Mouse (Mus musculus) common myeloid progenitor, adult 5-6 weeks (primary cell): ENCODE measurements around the gene Gm42688. TPM values are rescaled to one million over a fixed set of nuclear protein-coding genes. Genes with fewer than 3 reads are reported as not detected.

Source experiments
- ATAC-seq: replicated peaks from 2 replicates; pipeline ENCODE4 v1.8.0; 2016; ENCODE audit warnings: low read depth, mild to moderate bottlenecking, moderate TSS enrichment, inconsistent platforms; ENCODE audit not compliant: poor library complexity, severe bottlenecking
- total RNA-seq: library from RNA; stranded (forward); fragments of 200-1000, 187-1606 nt; gene quantifications from 2 replicates; pipeline ENCODE4 v1.2.3, GENCODE M21; 2017

Gm42688 gene
- total RNA-seq, 1 experiment from 2014 or later = 3.1 TPM

DNA sequence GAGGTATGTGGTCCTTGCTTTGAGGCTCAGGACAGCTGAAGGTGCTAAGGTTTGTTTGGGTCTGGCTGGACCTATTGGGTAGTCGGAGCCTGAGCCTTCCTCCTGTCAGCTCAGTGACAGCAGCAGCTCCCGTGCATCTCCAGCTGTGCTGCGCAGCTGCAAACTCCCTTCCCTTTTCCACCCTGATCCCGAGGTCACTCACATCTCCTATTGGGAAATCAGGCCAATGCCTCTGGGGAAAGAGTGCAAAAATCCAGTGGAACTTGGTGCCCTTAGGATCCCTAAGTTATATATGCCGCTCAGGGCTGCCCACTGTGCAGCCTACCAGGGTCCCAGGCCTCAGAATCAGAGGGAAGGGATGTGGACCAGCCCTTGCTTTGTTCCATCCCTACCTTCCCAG is 17.9 kb upstream of the Gm42688 start:
- ATAC-seq = no peak

GRCm38 (mm10) chr6:83084477-83084876 is 16.9 kb upstream of the Gm42688 start:
- no peak for ATAC-seq

DNA sequence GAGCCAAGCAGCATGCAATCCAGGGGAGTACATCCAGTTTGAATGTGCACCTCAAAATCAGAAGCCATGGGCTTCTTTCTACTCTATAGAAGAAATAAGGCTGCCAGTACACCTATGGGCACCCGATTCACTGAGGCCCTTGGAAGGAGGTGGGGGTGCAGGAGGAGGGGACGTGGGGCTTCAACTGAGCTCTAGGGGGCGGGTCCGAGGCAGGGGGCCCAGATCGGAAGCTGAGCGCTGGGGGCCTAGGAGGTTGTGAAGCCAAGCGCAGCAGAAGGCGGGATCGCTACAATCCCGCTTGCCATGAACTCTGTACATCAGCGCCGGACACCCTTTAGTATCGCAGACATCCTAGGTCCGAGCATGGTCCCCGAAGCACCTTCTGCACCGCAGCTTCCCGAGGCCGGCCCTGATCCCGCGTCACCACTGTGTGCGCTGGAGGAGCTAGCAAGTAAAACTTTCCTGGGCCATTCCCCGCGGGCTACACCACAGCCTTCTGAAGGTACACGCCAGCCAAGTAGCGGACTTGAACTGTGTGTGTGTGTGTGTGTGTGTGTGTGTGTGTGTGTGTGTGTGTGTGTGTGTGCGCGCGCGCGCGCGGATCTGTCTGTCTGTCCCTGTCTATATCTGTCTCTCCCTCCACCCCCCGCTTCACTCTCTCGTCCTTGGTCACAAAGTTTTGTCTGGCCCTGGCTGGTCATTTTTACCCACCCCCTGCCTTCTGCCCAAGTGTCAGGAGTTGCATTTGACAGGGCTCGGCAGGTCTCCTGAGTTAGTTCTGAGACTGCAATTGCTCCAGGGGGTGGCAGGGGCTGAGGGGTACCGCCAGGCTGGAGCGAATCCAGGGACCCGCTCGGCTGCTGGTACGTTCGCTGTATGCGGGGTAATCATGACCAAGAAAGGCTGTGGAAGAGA is 15.0 kb upstream of the Gm42688 start, which contains the start of gene Lbx2:
TSS of gene Lbx2 (plus strand) at position 247 of the 915 bp plus-strand sequence.
- ATAC-seq = peak; percentile 46; the same call in 1 of the 2 replicates

DNA sequence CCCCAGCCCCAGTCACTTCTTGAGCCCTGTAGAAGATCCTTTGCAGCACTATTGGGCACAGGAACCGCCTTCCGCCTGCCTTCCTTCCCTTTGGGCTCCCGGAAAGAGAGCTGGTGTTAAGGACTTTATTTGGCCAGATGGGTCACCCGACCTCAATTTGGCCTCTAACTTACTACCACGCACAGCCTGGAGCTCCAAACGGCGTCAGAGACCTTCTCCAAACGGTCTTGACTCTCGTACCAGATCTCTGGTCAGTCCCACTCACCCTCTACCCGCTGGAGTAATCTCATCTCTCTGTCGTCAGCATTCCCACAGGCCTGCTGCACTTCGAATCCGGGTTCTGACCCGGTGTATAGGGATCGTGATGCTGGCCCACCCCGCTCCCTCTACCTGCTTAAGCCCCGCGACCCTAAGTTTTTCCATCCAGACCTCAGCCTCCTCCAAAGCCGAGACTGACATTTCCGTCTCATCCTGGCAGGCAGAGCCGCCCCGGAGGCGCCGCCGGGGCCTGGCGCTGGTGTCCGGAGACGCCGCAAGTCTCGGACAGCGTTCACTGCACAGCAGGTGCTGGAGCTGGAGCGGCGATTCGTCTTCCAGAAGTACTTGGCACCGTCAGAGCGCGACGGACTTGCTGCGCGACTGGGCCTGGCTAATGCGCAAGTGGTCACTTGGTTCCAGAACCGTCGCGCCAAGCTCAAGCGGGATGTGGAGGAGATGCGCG is 14.1 kb upstream of the Gm42688 start:
- no peak for ATAC-seq

GRCm38 (mm10) chr6:83087926-83088260 is 13.5 kb upstream of the Gm42688 start:
- no peak; the same call in 1 of the 2 replicates for ATAC-seq

DNA sequence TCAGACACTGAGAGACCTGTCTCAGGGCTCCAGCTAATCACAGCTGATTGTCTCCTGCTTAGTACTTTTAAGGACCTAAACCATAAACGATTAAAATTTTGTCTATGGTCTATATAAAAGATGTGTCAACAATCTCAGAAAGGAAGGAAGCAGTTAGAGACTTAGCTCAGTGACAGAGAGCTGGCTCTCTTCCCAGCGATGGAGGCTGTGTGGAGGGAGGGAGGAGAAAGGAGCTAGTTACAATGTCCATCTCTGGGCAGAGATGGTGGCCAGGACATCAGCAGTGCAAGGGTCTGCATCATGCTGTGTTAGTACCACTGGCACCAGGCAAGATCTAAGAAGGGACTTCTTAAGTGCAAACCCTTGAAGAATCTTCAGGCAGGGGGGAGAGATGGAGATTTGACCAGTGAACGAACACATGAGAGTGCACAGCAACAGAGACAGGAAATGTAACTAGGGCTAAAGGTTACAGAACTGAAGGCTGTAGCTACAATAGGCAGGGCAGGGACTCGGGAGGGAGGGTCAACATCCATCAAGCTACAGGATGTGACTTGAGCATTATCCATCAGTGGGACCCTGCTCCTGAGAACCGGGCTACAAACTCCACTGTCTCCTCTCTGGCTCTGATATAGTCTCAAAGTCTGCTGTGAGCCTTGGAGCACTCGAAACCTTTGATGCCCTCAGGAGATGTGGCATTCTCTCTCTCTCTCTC is 8.8 kb upstream of the Gm42688 start:
- no peak for ATAC-seq

GRCm38 (mm10) chr6:83095968-83096367 is 5.4 kb upstream of the Gm42688 start:
- no peak for ATAC-seq

DNA sequence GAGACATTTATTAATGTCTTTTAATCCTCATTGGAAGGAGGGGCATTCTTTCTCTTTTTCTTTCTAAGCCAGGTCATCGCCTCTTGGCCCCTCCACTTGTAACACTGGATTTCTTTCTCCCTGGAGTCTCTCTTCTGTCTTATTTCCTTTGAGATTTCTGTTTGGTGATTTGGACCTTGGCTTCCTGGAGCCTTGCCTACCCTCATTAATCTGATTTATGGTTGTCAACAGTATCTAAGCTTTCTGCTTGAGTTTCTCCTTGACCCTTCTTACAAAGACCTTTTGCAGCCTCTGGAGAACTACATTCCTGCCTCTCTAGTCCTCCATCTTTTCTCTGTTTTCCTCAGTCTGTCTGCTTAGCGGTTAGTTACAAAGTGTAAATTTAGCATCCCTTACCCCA is 3.0 kb upstream of the Gm42688 start:
- ATAC-seq = no peak

DNA sequence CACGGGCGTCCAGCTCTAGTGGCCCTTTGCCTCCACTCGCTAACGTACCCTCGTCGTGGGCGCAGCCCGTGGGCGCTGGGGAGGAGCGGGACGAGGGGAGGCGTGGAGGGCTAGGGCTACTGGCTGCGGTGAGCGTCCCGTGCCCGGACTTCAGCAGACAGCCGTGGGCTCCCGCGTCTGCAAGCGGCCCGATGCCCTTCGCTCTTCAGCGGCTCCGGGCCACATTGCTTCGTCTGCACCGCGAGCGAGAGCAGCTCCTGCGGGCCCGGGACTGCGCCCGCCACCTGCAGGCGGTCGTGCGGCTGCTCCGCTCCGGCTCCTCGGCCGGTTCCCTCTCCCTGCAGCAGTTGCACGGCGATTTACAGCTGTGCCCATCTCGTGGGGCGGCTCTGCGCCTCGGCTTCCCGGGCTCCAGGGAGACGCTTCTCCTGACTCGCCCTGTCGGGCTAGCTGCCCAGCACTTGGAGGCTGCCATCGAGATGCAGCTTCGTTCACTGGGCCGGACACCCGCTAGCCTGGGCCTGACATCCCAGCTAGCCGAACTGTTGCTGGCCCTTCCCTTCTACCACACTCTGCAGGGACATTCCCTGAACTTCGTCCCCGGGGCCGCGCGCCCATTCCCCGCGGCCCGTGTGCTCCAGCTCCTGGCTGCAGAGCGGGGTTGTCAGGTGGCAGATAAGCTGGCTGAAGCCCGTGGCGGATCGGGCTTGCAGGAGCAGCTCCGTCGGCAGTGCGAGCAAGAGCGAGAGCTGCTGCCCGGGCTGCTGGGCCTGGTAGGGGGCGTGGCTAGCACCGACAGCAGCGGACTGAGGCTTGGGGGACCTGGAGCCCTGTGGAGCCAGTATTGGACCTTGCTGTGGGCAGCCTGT is 505 bp downstream of the Gm42688 start:
- ATAC-seq = peak; percentile 60

DNA sequence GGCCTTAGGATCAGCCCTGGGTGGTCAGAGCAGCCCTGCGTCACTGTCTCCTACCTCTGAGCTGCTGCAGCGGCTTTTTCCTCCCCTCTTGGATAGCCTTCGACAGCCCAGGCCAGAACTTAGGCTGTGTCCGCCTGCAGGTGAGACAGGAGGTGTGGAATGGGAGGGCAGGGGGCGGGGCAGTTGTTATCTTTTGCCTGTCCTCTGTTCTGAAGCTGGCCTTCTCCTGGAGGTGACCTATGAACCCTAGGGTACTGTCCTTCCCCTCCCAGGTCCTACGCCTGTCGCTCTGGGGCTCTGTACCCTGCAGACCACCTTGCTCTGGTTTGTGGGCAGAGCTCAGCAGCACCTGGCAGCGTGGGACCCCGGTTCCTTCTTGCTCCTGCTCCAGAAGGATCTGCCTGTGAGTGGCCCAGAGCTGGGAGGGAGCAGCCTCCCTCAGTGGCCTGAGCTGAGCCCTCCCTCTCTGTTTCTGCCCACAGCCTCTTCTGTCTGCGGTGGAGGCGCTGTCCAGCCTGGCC is 1.8 kb downstream of the Gm42688 start:
- no peak for ATAC-seq

DNA sequence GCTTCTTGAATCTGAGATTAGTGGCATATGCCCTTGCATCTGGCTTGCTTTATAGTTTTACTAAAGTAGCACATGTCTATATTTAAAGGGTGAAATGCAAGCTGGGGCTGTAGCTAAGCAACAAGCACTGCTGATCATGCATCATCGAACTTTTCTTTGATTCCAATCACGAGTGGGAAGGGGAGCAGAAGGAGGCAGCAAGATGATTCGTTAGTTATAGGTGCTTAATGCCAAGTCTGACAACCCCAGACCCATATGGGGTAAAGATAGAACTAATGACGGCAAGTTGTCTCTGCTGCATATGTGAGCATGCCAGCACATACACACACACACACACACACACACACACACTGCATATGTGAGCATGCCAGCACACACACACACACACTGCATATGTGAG is 2.7 kb downstream of the Gm42688 start:
- no peak for ATAC-seq

DNA sequence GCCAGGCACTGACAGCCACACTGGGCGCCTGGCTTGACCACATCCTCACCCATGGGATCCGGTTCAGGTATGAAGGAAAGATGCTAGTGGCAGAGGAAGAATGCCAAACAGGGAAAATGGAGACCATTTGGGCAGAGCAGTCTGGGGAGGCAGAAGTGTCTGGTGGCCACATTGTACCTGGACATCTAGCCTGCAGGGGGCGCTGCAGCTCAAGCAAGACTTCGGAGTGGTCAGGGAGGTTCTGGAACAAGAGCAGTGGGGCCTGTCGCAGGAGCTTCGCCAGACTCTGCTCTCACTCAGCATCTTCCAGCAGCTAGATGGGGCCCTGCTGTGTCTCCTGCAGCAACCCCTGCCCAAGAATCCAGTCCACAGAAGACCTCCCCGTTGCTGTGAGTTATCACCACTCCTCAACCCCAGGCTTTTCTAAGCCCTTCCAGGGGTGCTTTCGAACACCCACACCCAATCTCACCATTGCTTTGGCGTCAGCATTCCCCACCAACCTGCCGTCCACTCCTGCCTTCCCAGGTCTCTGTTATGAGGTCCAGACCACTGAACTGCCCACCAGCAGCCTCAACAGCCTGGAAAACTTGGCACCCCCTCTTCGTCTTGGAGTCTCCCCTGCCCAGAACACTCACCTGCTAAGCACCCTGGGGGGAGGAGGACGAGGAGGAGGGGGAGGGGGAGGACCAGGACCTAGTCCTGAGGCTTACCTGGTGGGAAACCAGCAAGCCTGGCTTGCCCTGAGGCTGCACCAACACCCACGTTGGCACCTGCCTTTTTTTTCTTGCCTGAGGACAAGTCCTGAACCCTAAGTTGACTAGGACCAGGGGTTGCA is 6.4 kb downstream of the Gm42688 start:
- ATAC-seq = peak; percentile 71

- ATAC-seq = peak; percentile 65
Measured at GRCm38 (mm10) chr6:83108762-83109668, 7.6 kb downstream of the Gm42688 start, which contains the start of gene Mrpl53. Gene Mrpl53 (plus strand): TSS chr6:83109040.

DNA sequence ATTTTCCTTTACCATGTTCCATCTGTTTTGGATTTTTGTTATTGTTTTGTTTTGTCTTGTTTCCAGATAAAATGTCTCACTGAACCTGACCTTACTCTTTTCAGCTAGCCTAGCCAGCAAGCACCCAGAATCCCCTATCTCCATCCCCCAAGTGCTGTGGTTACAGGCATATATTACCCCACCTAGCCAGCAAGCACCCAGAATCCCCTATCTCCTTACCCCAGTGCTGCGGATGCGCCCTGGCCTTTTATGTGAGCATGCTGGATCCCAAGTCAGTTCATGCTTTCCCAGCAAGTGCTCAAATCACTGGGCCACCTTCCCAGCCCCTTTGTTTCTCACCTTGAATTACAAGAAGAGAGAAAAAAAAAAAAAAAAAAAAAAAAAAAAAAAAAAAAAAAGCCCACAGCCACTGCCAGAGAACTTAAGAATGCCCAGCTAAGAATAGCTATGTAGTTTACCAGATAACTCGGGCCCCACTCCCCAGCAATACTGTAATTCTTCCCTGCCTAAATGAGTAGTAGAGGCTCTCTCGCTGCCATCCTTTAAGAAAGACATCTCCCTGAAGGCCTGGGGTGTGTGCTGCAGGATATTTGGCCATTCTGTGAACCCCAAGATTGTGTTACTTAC is 10.2 kb downstream of the Gm42688 start:
- ATAC-seq = no peak

- peak; percentile 86 for ATAC-seq
Measured at GRCm38 (mm10) chr6:83115011-83115671, 13.7 kb downstream of the Gm42688 start, which contains the start of gene Mogs. Gene Mogs (plus strand): TSS chr6:83115496.

DNA sequence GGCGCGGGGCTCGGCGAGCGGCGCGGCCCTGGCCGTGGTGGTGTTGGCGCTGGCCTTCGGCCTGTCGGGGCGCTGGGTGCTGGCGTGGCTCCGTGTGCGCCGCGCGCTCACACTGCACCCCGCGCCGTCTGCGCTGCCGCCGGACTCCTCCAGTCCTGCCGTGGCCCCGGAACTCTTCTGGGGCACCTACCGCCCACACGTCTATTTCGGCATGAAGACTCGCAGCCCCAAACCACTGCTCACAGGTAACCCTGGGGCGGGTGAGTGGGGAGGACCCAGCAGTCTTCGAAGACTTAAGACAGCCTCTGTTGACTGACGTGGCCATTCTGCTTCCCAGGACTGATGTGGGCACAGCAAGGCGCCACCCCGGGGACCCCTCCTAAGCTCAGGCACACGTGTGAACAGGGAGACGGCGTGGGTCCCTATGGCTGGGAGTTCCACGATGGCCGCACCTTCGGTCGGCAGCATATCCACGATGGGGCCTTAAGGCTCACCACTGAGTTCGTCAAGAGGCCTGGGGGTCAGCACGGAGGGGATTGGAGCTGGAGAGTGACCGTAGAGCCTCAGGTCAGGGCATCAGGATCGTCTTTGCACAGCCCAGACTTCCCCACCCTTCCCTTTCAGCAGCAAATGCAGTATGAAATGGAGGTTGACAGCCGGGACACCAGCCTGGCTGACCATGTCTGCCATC is 14.4 kb downstream of the Gm42688 start:
- ATAC-seq = no peak
